Mouse (Mus musculus) heart, postnatal 0 days (tissue): ENCODE results near the gene Irf1. TPM values are rescaled to one million over a fixed set of nuclear protein-coding genes. Genes with fewer than 3 reads are reported as not detected.

Experiments
- ATAC-seq: fragments of 200-750 bp; cut with Nextera tagmentation; 2 replicates; pipeline ENCODE4 v1.8.0; 2017; ENCODE audit warnings: low read depth, moderate number of reproducible peaks, moderate library complexity; ENCODE audit not compliant: insufficient read depth
- DNase-seq: peaks from one replicate; pipeline ENCODE4 v3.0.0-alpha.2; 2016; ENCODE audit warnings: low spot score
- H3K27ac ChIP-seq: fragments of 300-500 bp; sonication (generic); 2 replicates; pipeline ENCODE4 v1.5.1; 2014; ENCODE audit warnings: low read depth, mild to moderate bottlenecking
- H3K27me3 ChIP-seq: fragments of 300-500 bp; sonication (generic); 2 replicates; pipeline ENCODE4 v1.6.1; 2014; ENCODE audit warnings: low read length, mixed read lengths; ENCODE audit not compliant: control insufficient read depth, insufficient read depth
- H3K36me3 ChIP-seq: fragments of 300-500 bp; sonication (generic); replicated peaks from 2 replicates; pipeline ENCODE4 v1.6.1; 2014; ENCODE audit warnings: low read length, mixed read lengths; ENCODE audit not compliant: control insufficient read depth, insufficient read depth
- H3K4me1 ChIP-seq: fragments of 300-500 bp; sonication (generic); 2 replicates; pipeline ENCODE4 v1.6.1; 2014; ENCODE audit warnings: antibody characterized with exemption; ENCODE audit not compliant: control insufficient read depth, insufficient read depth
- H3K4me2 ChIP-seq: fragments of 300-500 bp; sonication (generic); 2 replicates; pipeline ENCODE4 v1.6.1; 2014; ENCODE audit warnings: low read depth, mild to moderate bottlenecking, low read length, moderate library complexity
- H3K4me3 ChIP-seq: fragments of 300-500 bp; sonication (generic); 2 replicates; pipeline ENCODE4 v1.5.1; 2014; ENCODE audit warnings: low read depth, low read length
- H3K9ac ChIP-seq: fragments of 300-500 bp; sonication (generic); replicated peaks from 2 replicates; pipeline ENCODE4 v1.6.1; 2014; ENCODE audit warnings: low read depth, low read length, mixed read lengths
- H3K9me3 ChIP-seq: fragments of 300-500 bp; sonication (generic); replicated peaks from 2 replicates; pipeline ENCODE4 v1.6.1; 2016; ENCODE audit warnings: low read length; ENCODE audit not compliant: control insufficient read depth
- CTCF ChIP-seq: IDR thresholded peaks from 2 replicates; pipeline ENCODE4 v1.5.1; 2016; ENCODE audit warnings: antibody characterized with exemption, control low read depth, low read depth
- EP300 ChIP-seq: IDR thresholded peaks from 2 replicates; pipeline ENCODE4 v1.6.1; 2016; ENCODE audit warnings: antibody characterized with exemption, low read depth
- WGBS: fragments of 180-500 bp; shearing (Covaris S2); extraction: QIAGEN DNeasy Blood & Tissue Kit; methylation state at CpG from one replicate; pipeline ENCODE4 v1.1.7; 2014; 5-methylcytosine and 5-hydroxymethylcytosine counted together
- polyA plus RNA-seq: library from polyadenylated mRNA; unstranded; fragments of >200 nt; fragmentation: Nextera tagmentation; extraction: Ambion mirVana; gene quantifications from 2 replicates; pipeline ENCODE4 v1.2.1, GENCODE M21; 2015
- total RNA-seq: library from RNA; depleted of rRNA; stranded (reverse); fragments of >200 nt; gene quantifications from 2 replicates; pipeline ENCODE4 v1.2.3, GENCODE M21; 2014; ENCODE audit warnings: low replicate concordance

Gene Irf1
- total and polyA plus RNA-seq, 2 experiments from 2014 or later, result 9.1 to 9.4 TPM

- H3K9ac ChIP-seq, result no peak overlapping the region
- ATAC-seq (no peak), DNase-seq (no peak)
- H3K4me3 ChIP-seq, result no peak overlapping the region
- no peak for TF ChIP-seq EP300
- TF ChIP-seq CTCF, result no peak
- H3K4me2 ChIP-seq, result no peak overlapping the region
- peaks cover 12% of the 10 kb centered on the region; the same call in 1 of the 2 replicates for H3K4me1 ChIP-seq
- H3K27ac ChIP-seq, result no peak overlapping the region
- WGBS, result 45% methylated on average over 3 of the region's 3 CpGs
- H3K27me3 ChIP-seq, result no peaks in the 10 kb centered on the region
- H3K9me3 ChIP-seq, result no peaks in the 10 kb centered on the region
- H3K36me3 ChIP-seq, result no peaks in the 10 kb centered on the region
Observed at GRCm38 (mm10) chr11:53814810-53815209, 45.0 kb downstream of the Irf1 start.

GRCm38 (mm10) chr11:53816841-53817375 lies 47.1 kb downstream of the Irf1 start:
- DNase-seq, result no peak
- ATAC-seq, result no peak
- H3K9ac ChIP-seq, result no peak overlapping the region
- no peaks in the 10 kb centered on the region for H3K36me3 ChIP-seq
- no peak overlapping the region for H3K27ac ChIP-seq
- H3K9me3 ChIP-seq, result no peaks in the 10 kb centered on the region
- H3K4me3 ChIP-seq, result no peak overlapping the region
- H3K4me1 ChIP-seq, result peaks cover 12% of the 10 kb centered on the region; the same call in 1 of the 2 replicates
- no peak overlapping the region for H3K4me2 ChIP-seq
- WGBS, result 83% methylated on average over 5 of the region's 5 CpGs
- no peaks in the 10 kb centered on the region for H3K27me3 ChIP-seq
- no peak for TF ChIP-seq CTCF
- no peak for TF ChIP-seq EP300

GRCm38 (mm10) chr11:53818794-53819193 lies 49.0 kb downstream of the Irf1 start:
- ATAC-seq (no peak), DNase-seq (no peak)
- Histone ChIP-seq H3K27me3 (no peaks in the 10 kb centered on the region), H3K36me3 (no peaks in the 10 kb centered on the region), H3K27ac (no peak overlapping the region), H3K4me3 (no peak overlapping the region), H3K4me2 (no peak overlapping the region), H3K9me3 (no peaks in the 10 kb centered on the region), H3K9ac (no peak overlapping the region), H3K4me1 (peaks cover 6% of the 10 kb centered on the region; the same call in 1 of the 2 replicates)
- TF ChIP-seq CTCF (no peak), EP300 (no peak)
- WGBS, result 49% methylated on average over 6 of the region's 6 CpGs

- H3K4me2 ChIP-seq, result no peak overlapping the region
- TF ChIP-seq EP300 (no peak), CTCF (no peak)
- WGBS, result 89% methylated on average over 6 of the region's 6 CpGs
- no peak overlapping the region for H3K9ac ChIP-seq
- DNase-seq (no peak), ATAC-seq (no peak)
- no peaks in the 10 kb centered on the region for H3K27me3 ChIP-seq
- H3K27ac ChIP-seq, result no peak overlapping the region
- H3K36me3 ChIP-seq, result no peaks in the 10 kb centered on the region
- H3K4me1 ChIP-seq, result 0 out of 2 replicates have a peak, but pooled peaks cover 6% of the 10 kb centered on the region
- no peak overlapping the region for H3K4me3 ChIP-seq
- no peaks in the 10 kb centered on the region for H3K9me3 ChIP-seq
Observed at GRCm38 (mm10) chr11:53819511-53819910, 49.7 kb downstream of the Irf1 start.

- no peak overlapping the region for H3K9ac ChIP-seq
- no peak for DNase-seq
- ATAC-seq, result no peak
- TF ChIP-seq CTCF (no peak), EP300 (no peak)
- H3K4me1 ChIP-seq, result 0 out of 2 replicates have a peak, but pooled peaks cover 6% of the 10 kb centered on the region
- H3K9me3 ChIP-seq, result no peaks in the 10 kb centered on the region
- no peaks in the 10 kb centered on the region for H3K27me3 ChIP-seq
- no peaks in the 10 kb centered on the region for H3K36me3 ChIP-seq
- no peak overlapping the region for H3K27ac ChIP-seq
- H3K4me3 ChIP-seq, result no peak overlapping the region
- 82% methylated on average over 13 of the region's 13 CpGs for WGBS
- H3K4me2 ChIP-seq, result no peak overlapping the region
Observed at GRCm38 (mm10) chr11:53820516-53821170, 50.8 kb downstream of the Irf1 start.
